Mouse (Mus musculus) liver, adult 2 months (tissue): ENCODE measurements around the gene Gm43191.

Experiments used
- CTCF ChIP-seq: fragments of 200-500 bp; IDR thresholded peaks from 2 replicates; pipeline ENCODE4 v1.5.1; 2011; ENCODE audit warnings: low read depth, low read length, control low read depth
- POLR2A ChIP-seq: fragments of 200-500 bp; IDR thresholded peaks from 2 replicates; pipeline ENCODE4 v1.6.1; 2011; ENCODE audit warnings: low read length, control low read depth; ENCODE audit not compliant: insufficient read depth; ENCODE audit errors: extremely low read depth

- TF ChIP-seq POLR2A, result no peak
- TF ChIP-seq CTCF, result no peak
Observed at GRCm38 (mm10) chr3:116638572-116638971, 42.5 kb downstream of the Gm43191 start.
